In genomic region chr3:92080462-92081284, GRCm38 (mm10) we compare ENCODE assay signal across 8 mouse cellular contexts. TPM values are rescaled to one million over a fixed set of nuclear protein-coding genes. Genes with fewer than 3 reads are reported as not detected.
DNase-seq lines count a peak whose midpoint lies in the region; ATAC-seq lines count a peak whose summit lies in the region.

No protein-coding gene starts in this region.

- H3K27ac ChIP-seq in intestine, embryonic 16.5 days (ENCODE audit: low read length): no peak overlapping the region; the same call in 1 of the 2 replicates

- DNase-seq in adrenal gland, adult 2 months: peak; percentile 91
- DNase-seq in embryo, embryonic 10.5 days (ENCODE audit: low spot score): peak; percentile 75
- peak; percentile 35 to 64 for DNase-seq in gastrocnemius, postnatal 4 days (ENCODE audit: low spot score in 2 of 2)
- peak; percentile 60 to 65 for DNase-seq in left cerebral cortex, postnatal 25 days (ENCODE audit: low spot score in 2 of 2)
- peak; percentile 1 to 8 for DNase-seq in spleen, postnatal 36 days (ENCODE audit: low spot score in 2 of 2)
- no peak for DNase-seq in adipocyte (ENCODE audit: low spot score)

- peak overlapping the region; percentile 98 for H3K4me2 ChIP-seq in intestine, embryonic 16.5 days (ENCODE audit: low read depth, low read length)

- peak overlapping the region; percentile 68 for H3K9ac ChIP-seq in intestine, embryonic 16.5 days (ENCODE audit: low read depth, low read length)

- no peaks in the 10 kb centered on the region for H3K4me1 ChIP-seq in intestine, embryonic 16.5 days (ENCODE audit: control insufficient read depth, insufficient read depth, low read length)

- no peaks in the 10 kb centered on the region for H3K36me3 ChIP-seq in intestine, embryonic 16.5 days (ENCODE audit: control insufficient read depth, insufficient read depth, low read length)

- H3K4me3 ChIP-seq in intestine, embryonic 16.5 days (ENCODE audit: low read length): peak overlapping the region; percentile 75

- ATAC-seq in intestine, embryonic 16.5 days: peak; percentile 93
- peak; percentile 84 for ATAC-seq in megakaryocyte-erythroid progenitor cell, adult 5-6 weeks (replicated peaks; ENCODE audit: low FRiP score, low TSS enrichment, poor library complexity, severe bottlenecking)

- H3K27me3 ChIP-seq in intestine, embryonic 16.5 days (replicated peaks; ENCODE audit: control insufficient read depth, insufficient read depth, low read length): peaks cover 18% of the 10 kb centered on the region

- intact Hi-C loops in left cerebral cortex, postnatal 25 days (cut with DNase I): no loop called here

- under 1% methylated on average over 75 of the region's 82 CpGs for WGBS in intestine, embryonic 16.5 days

- no peaks in the 10 kb centered on the region for H3K9me3 ChIP-seq in intestine, embryonic 16.5 days (ENCODE audit: control insufficient read depth, low read length)

RNA-seq across cellular contexts. Expression of gene Lor, which starts 2.3 kb away (rescaled TPM):
- total RNA-seq in adrenal gland, adult 2 months (2021): under 1 TPM in 1 of 2 experiments, not detected in 1; 0.21 TPM
- polyA plus RNA-seq in adrenal gland, adult 2 months (2012; rRNA removed): 0.20 and 0.81 TPM in 2 replicates
- total RNA-seq in gastrocnemius, postnatal 4 days (2021): under 1 TPM in 1 of 2 experiments, not detected in 1; 0.44 TPM
- polyA plus RNA-seq in intestine, embryonic 16.5 days (2015; fragmentation: Nextera tagmentation; extraction: Ambion mirVana): 0.17 and 0.50 TPM in 2 replicates
- total RNA-seq in left cerebral cortex, postnatal 25 days (2021): 1 to 10 TPM; 1.8 to 2.3 TPM
- total RNA-seq in megakaryocyte-erythroid progenitor cell, adult 5-6 weeks (2014; fragmentation: Nextera tagmentation): not detected in 2 replicates
- total RNA-seq in megakaryocyte-erythroid progenitor cell, adult 5-6 weeks (2017): not detected in 2 replicates

RNA-seq across cellular contexts. Expression of gene Prr9, which starts 43.1 kb away (rescaled TPM):
- not detected for total RNA-seq in adrenal gland, adult 2 months (2021)
- not detected in 2 replicates for polyA plus RNA-seq in adrenal gland, adult 2 months (2012; rRNA removed)
- not detected for total RNA-seq in gastrocnemius, postnatal 4 days (2021)
- polyA plus RNA-seq in intestine, embryonic 16.5 days (2015; fragmentation: Nextera tagmentation; extraction: Ambion mirVana): not detected in 2 replicates
- total RNA-seq in left cerebral cortex, postnatal 25 days (2021): not detected
- not detected in 2 replicates for total RNA-seq in megakaryocyte-erythroid progenitor cell, adult 5-6 weeks (2014; fragmentation: Nextera tagmentation)
- not detected in 2 replicates for total RNA-seq in megakaryocyte-erythroid progenitor cell, adult 5-6 weeks (2017)
